Mouse (Mus musculus): ENCODE results near the gene Gm20683. TPM values are rescaled to one million over a fixed set of nuclear protein-coding genes. Genes with fewer than 3 reads are reported as not detected.
"Not testable (repeated sequence)": the region's sequence is repeated elsewhere in the genome, so short reads cannot be mapped to it uniquely, and the experiment has no call there.

Gene Gm20683
- polyA plus RNA-seq, 1 experiment from 2014 or later, result 8.3 TPM

DNA sequence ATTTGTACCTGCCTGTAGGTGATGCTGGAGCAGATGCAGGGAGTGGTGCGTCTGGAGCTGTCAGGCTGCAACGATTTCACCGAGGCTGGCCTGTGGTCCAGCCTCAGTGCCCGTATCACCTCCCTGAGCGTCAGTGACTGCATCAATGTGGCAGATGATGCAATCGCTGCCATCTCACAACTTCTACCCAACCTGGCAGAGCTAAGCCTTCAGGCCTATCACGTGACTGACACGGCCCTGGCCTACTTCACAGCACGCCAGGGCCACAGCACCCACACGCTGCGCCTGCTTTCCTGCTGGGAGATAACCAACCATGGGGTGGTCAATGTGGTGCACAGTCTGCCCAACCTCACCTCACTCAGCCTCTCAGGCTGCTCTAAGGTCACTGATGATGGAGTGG lies 23.9 kb downstream of the Gm20683 start:
- WGBS, result 93% methylated on average over 11 of the region's 11 CpGs
- no peak for ATAC-seq (replicated peaks)
- Histone ChIP-seq H3K4me3 (no peak overlapping the region), H3K4me2 (replicated peaks) (no peak overlapping the region), H3K4me1 (peaks cover 18% of the 10 kb centered on the region), H3K36me3 (peaks cover 27% of the 10 kb centered on the region), H3K9me3 (no peaks in the 10 kb centered on the region), H3K9ac (replicated peaks) (no peak overlapping the region), H3K27ac (replicated peaks) (no peak overlapping the region), H3K27me3 (peaks cover 22% of the 10 kb centered on the region)

- Histone ChIP-seq H3K36me3 (peaks cover 16% of the 10 kb centered on the region), H3K9ac (replicated peaks) (peak overlapping the region; percentile 28), H3K4me3 (peak overlapping the region; percentile 16), H3K9me3 (no peaks in the 10 kb centered on the region), H3K27ac (replicated peaks) (no peak overlapping the region), H3K27me3 (peaks cover 8% of the 10 kb centered on the region), H3K4me2 (replicated peaks) (peak overlapping the region; percentile 35), H3K4me1 (peaks cover 40% of the 10 kb centered on the region)
- WGBS, result 2% methylated on average over 20 of the region's 20 CpGs
- ATAC-seq (replicated peaks), result no peak
Measured at GRCm38 (mm10) chr17:25813471-25813870, 28.1 kb downstream of the Gm20683 start.

DNA sequence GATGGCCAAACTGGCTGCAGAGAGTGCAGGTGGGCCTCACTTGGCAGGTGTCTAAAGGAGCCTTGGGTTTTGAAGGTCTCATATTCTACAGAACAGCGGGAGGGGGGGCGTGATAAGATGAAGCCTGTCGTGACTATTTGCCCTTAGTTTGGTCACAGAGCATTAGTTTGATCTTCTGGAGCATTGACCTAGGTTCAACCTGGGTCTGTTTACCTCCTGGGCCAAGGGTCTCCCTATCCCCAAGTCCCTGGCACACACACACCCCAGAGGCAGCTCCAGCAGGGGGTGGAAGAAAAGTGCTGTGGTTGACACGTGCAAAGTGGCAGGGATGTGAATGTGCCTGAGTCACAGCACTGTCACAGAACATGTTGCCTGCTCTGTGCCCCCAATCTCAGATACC lies 30.7 kb downstream of the Gm20683 start:
- peaks cover 47% of the 10 kb centered on the region for H3K4me1 ChIP-seq
- H3K9me3 ChIP-seq, result no peaks in the 10 kb centered on the region
- peak overlapping the region; percentile 89 for H3K4me2 ChIP-seq (replicated peaks)
- H3K36me3 ChIP-seq, result no peaks in the 10 kb centered on the region
- 82% methylated on average over 4 of the region's 4 CpGs for WGBS
- ATAC-seq (replicated peaks), result no peak
- H3K4me3 ChIP-seq, result peak overlapping the region; percentile 99; the same call in 1 of the 2 replicates
- no peak overlapping the region for H3K9ac ChIP-seq (replicated peaks)
- H3K27ac ChIP-seq (replicated peaks), result no peak overlapping the region
- no peaks in the 10 kb centered on the region for H3K27me3 ChIP-seq

GRCm38 (mm10) chr17:25809606-25810340 lies 31.8 kb downstream of the Gm20683 start:
- Histone ChIP-seq H3K27me3 (no peaks in the 10 kb centered on the region), H3K27ac (replicated peaks) (peak overlapping the region; percentile 98), H3K4me1 (peaks cover 47% of the 10 kb centered on the region), H3K36me3 (no peaks in the 10 kb centered on the region), H3K9me3 (no peaks in the 10 kb centered on the region), H3K9ac (replicated peaks) (peak overlapping the region; percentile 99), H3K4me2 (replicated peaks) (peak overlapping the region; percentile 89), H3K4me3 (peak overlapping the region; percentile 99)
- peak; percentile 53 for ATAC-seq (replicated peaks)
- WGBS, result 6% methylated on average over 25 of the region's 25 CpGs

GRCm38 (mm10) chr17:25808789-25809605 lies 32.6 kb downstream of the Gm20683 start, which contains the start of gene Fbxl16:
Fbxl16 (plus strand) TSS chr17:25809085.
- Histone ChIP-seq H3K9ac (replicated peaks) (peak within 1 kb of the TSS; percentile 99), H3K27ac (replicated peaks) (peak within 1 kb of the TSS; percentile 98), H3K4me2 (replicated peaks) (peak within 1 kb of the TSS; percentile 89), H3K4me3 (peak within 1 kb of the TSS; percentile 99), H3K4me1 (peaks cover 42% of the 10 kb centered on the region), H3K27me3 (no peaks in the 10 kb centered on the region), H3K36me3 (no peaks in the 10 kb centered on the region), H3K9me3 (no peaks in the 10 kb centered on the region)
- peak; percentile 86 for ATAC-seq (replicated peaks)
- under 1% methylated on average over 93 of the region's 100 CpGs for WGBS

DNA sequence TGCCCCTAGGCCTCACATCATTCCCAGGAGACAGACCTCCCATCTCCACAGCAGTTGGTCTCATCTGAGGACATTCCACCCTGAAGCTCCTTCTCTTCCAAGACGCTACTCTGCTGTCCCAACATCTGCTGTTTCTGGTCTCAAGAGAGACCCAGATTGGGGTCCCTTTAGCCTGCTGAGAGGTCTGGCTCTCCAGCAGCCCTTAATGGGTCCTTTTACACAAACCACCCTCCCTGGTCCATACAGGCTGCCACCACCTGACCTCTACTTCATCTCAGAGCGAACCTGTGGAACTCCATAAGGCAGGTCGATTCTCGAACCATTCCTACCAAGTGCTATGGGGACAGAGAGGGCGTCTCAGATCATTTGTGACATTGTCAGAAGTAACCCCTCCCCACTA lies 33.5 kb downstream of the Gm20683 start:
- Histone ChIP-seq H3K9ac (replicated peaks) (peak overlapping the region; percentile 99), H3K4me3 (peak overlapping the region; percentile 99), H3K27ac (replicated peaks) (peak overlapping the region; percentile 98), H3K4me1 (peaks cover 43% of the 10 kb centered on the region), H3K9me3 (no peaks in the 10 kb centered on the region), H3K27me3 (no peaks in the 10 kb centered on the region), H3K36me3 (no peaks in the 10 kb centered on the region), H3K4me2 (replicated peaks) (peak overlapping the region; percentile 89)
- ATAC-seq (replicated peaks), result peak; percentile 2; the same call in 1 of the 2 replicates
- 45% methylated on average over 5 of the region's 5 CpGs for WGBS

DNA sequence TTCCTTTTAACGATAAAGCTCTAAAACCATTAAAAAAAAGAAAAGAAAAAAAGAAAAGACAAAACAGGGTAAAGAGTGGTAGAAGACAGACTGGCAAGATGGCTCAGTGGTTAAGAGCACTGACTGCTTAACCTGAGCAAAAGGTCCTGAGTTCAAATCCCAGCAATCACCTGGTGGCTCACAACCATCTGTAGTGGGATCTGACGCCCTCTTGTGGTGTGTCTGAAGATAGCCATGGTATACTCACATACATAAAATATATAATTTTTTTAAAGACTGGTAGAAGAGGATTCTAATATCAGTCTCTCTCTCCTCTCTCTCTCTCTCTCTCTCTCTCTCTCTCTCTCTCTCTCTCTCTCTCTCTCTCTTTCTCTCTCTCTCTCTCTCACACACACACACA lies 34.1 kb downstream of the Gm20683 start:
- 49% methylated on average over 2 of the region's 2 CpGs for WGBS
- not testable (repeated sequence) for H3K4me2 ChIP-seq (replicated peaks); H3K27me3 ChIP-seq; H3K4me3 ChIP-seq; H3K9ac ChIP-seq (replicated peaks); H3K27ac ChIP-seq (replicated peaks); H3K36me3 ChIP-seq; ATAC-seq (replicated peaks); H3K9me3 ChIP-seq
- H3K4me1 ChIP-seq, result peaks cover 43% of the 10 kb centered on the region

GRCm38 (mm10) chr17:25806507-25806906 lies 35.1 kb downstream of the Gm20683 start:
- Histone ChIP-seq H3K9ac (replicated peaks) (no peak overlapping the region), H3K27me3 (no peaks in the 10 kb centered on the region), H3K9me3 (no peaks in the 10 kb centered on the region), H3K4me1 (peaks cover 46% of the 10 kb centered on the region), H3K4me2 (replicated peaks) (no peak overlapping the region), H3K4me3 (no peak overlapping the region), H3K27ac (replicated peaks) (no peak overlapping the region), H3K36me3 (no peaks in the 10 kb centered on the region)
- WGBS, result 93% methylated on average over 4 of the region's 4 CpGs
- no peak for ATAC-seq (replicated peaks)

GRCm38 (mm10) chr17:25802825-25803517 lies 38.6 kb downstream of the Gm20683 start:
- no peaks in the 10 kb centered on the region for H3K36me3 ChIP-seq
- H3K9ac ChIP-seq (replicated peaks), result peak overlapping the region; percentile 20; the same call in 1 of the 2 replicates
- peak overlapping the region; percentile 28 for H3K4me2 ChIP-seq (replicated peaks)
- H3K4me3 ChIP-seq, result no peak overlapping the region
- H3K9me3 ChIP-seq, result no peaks in the 10 kb centered on the region
- H3K4me1 ChIP-seq, result peaks cover 25% of the 10 kb centered on the region
- 9% methylated on average over 10 of the region's 10 CpGs for WGBS
- peak; percentile 87 for ATAC-seq (replicated peaks)
- no peaks in the 10 kb centered on the region for H3K27me3 ChIP-seq
- peak overlapping the region; percentile 86 for H3K27ac ChIP-seq (replicated peaks)

- no peak for ATAC-seq (replicated peaks)
- H3K36me3 ChIP-seq, result no peaks in the 10 kb centered on the region
- WGBS, result 8% methylated on average over 6 of the region's 6 CpGs
- H3K27me3 ChIP-seq, result 0 out of 2 replicates have a peak, but pooled peaks cover 4% of the 10 kb centered on the region
- no peak overlapping the region for H3K9ac ChIP-seq (replicated peaks)
- H3K4me2 ChIP-seq (replicated peaks), result no peak overlapping the region
- H3K9me3 ChIP-seq, result no peaks in the 10 kb centered on the region
- peaks cover 39% of the 10 kb centered on the region for H3K4me1 ChIP-seq
- H3K27ac ChIP-seq (replicated peaks), result no peak overlapping the region
- no peak overlapping the region for H3K4me3 ChIP-seq
Measured at GRCm38 (mm10) chr17:25801029-25801428, 40.5 kb downstream of the Gm20683 start.

- H3K4me3 ChIP-seq, result peak within 1 kb of the TSS; percentile 63
- peak within 1 kb of the TSS; percentile 86 for H3K4me2 ChIP-seq (replicated peaks)
- H3K27me3 ChIP-seq, result 0 out of 2 replicates have a peak, but pooled peaks cover 4% of the 10 kb centered on the region
- H3K9me3 ChIP-seq, result no peaks in the 10 kb centered on the region
- peaks cover 55% of the 10 kb centered on the region for H3K4me1 ChIP-seq
- H3K9ac ChIP-seq (replicated peaks), result peak within 1 kb of the TSS; percentile 61
- 0% methylated on average over 33 of the region's 35 CpGs for WGBS
- ATAC-seq (replicated peaks), result peak; percentile 68
- no peaks in the 10 kb centered on the region for H3K36me3 ChIP-seq
- H3K27ac ChIP-seq (replicated peaks), result peak within 1 kb of the TSS; percentile 40
Measured at GRCm38 (mm10) chr17:25796951-25797369, 44.6 kb downstream of the Gm20683 start, which contains the start of gene Metrn. Metrn (minus strand) TSS chr17:25797136.

Data from forebrain, embryonic 15.5 days (tissue).